Mouse (Mus musculus) cerebellum, adult 2 months (tissue): ENCODE results near the gene 1700074P13Rik. TPM values are rescaled to one million over a fixed set of nuclear protein-coding genes. Genes with fewer than 3 reads are reported as not detected.

Experiments
- DNase-seq, 2 experiments: peaks; one replicate each; pipeline ENCODE4 v3.0.0; 2021
- H3K27ac ChIP-seq: fragments of 200-500 bp; 2 replicates; pipeline ENCODE4 v1.5.1; 2012; ENCODE audit warnings: low read length, control low read depth, inconsistent platforms; ENCODE audit not compliant: insufficient read depth
- H3K27me3 ChIP-seq: fragments of 200-500 bp; 2 replicates; pipeline ENCODE4 v1.6.1; 2012; ENCODE audit warnings: inconsistent platforms, mild to moderate bottlenecking, low read length, moderate library complexity; ENCODE audit not compliant: control insufficient read depth, insufficient read depth
- H3K4me1 ChIP-seq: fragments of 200-500 bp; 2 replicates; pipeline ENCODE4 v1.6.1; 2011; ENCODE audit warnings: low read length; ENCODE audit not compliant: control insufficient read depth, insufficient read depth
- H3K4me3 ChIP-seq: fragments of 200-500 bp; replicated peaks from 2 replicates; pipeline ENCODE3; 2011; ENCODE audit warnings: mild to moderate bottlenecking, low read depth, low read length, control low read depth; ENCODE audit not compliant: insufficient read depth
- CTCF ChIP-seq: fragments of 200-500 bp; IDR thresholded peaks from 2 replicates; pipeline ENCODE4 v1.5.1; 2011; ENCODE audit warnings: low read depth, mild to moderate bottlenecking, control low read depth, low read length, moderate library complexity, borderline replicate concordance; ENCODE audit not compliant: insufficient read depth
- POLR2A ChIP-seq: fragments of 200-500 bp; IDR thresholded peaks from 2 replicates; pipeline ENCODE4 v1.6.1; 2011; ENCODE audit warnings: low read length, control low read depth, borderline replicate concordance; ENCODE audit not compliant: insufficient read depth
- WGBS: fragments of 180-500 bp; shearing (Covaris S2); methylation state at CpG from one replicate; pipeline ENCODE4 v1.1.7; 2018; 5-methylcytosine and 5-hydroxymethylcytosine counted together
- polyA plus RNA-seq: library from polyadenylated mRNA; depleted of rRNA; stranded (reverse); fragments of >200 nt; gene quantifications from 2 replicates; pipeline ENCODE4 v1.2.3, GENCODE M21; 2012; rRNA removed

The 1700074P13Rik gene
- polyA plus RNA-seq, 1 experiment, result not detected

DNA sequence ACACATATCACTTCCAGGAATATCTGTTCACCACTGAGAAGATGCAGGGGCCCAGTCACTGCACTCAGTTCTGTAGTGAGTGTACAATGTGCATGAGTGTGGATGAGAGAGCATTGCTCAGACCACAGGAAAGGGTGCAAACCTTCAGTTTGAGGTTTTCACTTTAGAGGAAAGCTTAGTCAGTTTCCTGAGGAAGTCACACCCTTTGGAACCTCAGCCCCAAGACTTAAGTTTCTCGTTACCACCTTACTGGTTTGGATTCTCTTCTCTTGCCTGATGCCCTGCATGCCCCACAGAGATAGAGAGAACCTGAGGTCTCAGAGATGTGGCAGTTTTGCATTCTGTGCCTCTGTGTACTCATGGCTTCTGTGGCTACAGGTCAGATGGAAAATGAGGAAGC lies 49.4 kb downstream of the 1700074P13Rik start:
- no peak for DNase-seq
- WGBS, result 70% methylated on average over 1 of the region's 1 CpGs
- no peaks in the 10 kb centered on the region for H3K27me3 ChIP-seq
- H3K27ac ChIP-seq, result no peak overlapping the region
- H3K4me1 ChIP-seq, result no peaks in the 10 kb centered on the region
- no peak overlapping the region for H3K4me3 ChIP-seq
- no peak for TF ChIP-seq CTCF
- no peak for TF ChIP-seq POLR2A

DNA sequence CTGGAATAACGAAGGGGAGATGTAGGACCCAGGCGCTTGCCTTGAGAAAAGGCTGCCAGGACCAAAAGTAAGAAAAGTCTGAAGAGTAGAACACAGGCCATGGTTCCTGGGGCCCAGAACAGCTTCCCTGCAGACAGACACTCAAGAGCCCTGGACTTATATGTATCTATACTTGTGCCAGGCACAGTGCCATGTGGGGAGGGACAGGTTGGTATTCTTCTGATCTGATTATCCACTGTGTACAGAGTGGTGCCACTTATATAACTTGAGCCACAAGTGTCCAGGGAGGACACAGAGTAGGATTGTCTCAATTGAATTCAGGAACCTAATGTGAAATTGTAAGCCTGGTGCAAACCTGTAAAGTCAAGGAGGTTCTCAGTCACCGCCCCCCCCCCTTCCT lies 53.0 kb downstream of the 1700074P13Rik start, which contains the start of gene Moxd2:
TSS of gene Moxd2 (minus strand) at position 101 of the 400 bp plus-strand sequence.
- Histone ChIP-seq H3K27me3 (no peaks in the 10 kb centered on the region), H3K27ac (no peak within 1 kb of the TSS), H3K4me3 (no peak within 1 kb of the TSS), H3K4me1 (no peaks in the 10 kb centered on the region)
- TF ChIP-seq CTCF (no peak), POLR2A (no peak)
- DNase-seq, result no peak
- WGBS, result 86% methylated on average over 3 of the region's 3 CpGs

Other genes with a start within 250 kb of the 1700074P13Rik start
- gene Moxd2, start 53.1 kb downstream of the 1700074P13Rik start, polyA plus RNA-seq, result not detected in 2 replicates
- gene Prss58, start 40.2 kb downstream of the 1700074P13Rik start, polyA plus RNA-seq, result not detected in 2 replicates
- not detected in 2 replicates for gene Gm4744, start 11.3 kb upstream of the 1700074P13Rik start, polyA plus RNA-seq
- gene 1810009J06Rik, start 24.2 kb upstream of the 1700074P13Rik start, polyA plus RNA-seq, result not detected in 2 replicates
- not detected in 2 replicates for gene Gm2663, start 58.9 kb upstream of the 1700074P13Rik start, polyA plus RNA-seq
- gene 2210010C04Rik, start 95.0 kb upstream of the 1700074P13Rik start, polyA plus RNA-seq, result 0.05 TPM in 1 of 2 replicates, not detected in the other